Comparison of ENCODE assay signal across 13 mouse cellular contexts in genomic region chr9:4714086-4714485, GRCm38 (mm10).
"Had no signal": no experiment of that assay in that cellular context is flagged by ENCODE, and none has a peak within 500 bp of the region (broad histone marks: within the 10 kb centered on the region; RNA-seq: fewer than 3 reads in every experiment).

No protein-coding gene starts in this region.

- ATAC-seq: liver, postnatal 0 days had no signal

- H3K27ac ChIP-seq: limb, embryonic 15.5 days; liver, embryonic 13.5 days; lung, embryonic 15.5 days; macrophage; neural tube, embryonic 15.5 days had no signal

- H3K9ac ChIP-seq: limb, embryonic 15.5 days; liver, embryonic 13.5 days; liver, postnatal 0 days; lung, embryonic 15.5 days; neural tube, embryonic 15.5 days had no signal

- H3K9me3 ChIP-seq: limb, embryonic 15.5 days; liver, embryonic 13.5 days; lung, embryonic 15.5 days; megakaryocyte, embryonic 14.5 days; neural tube, embryonic 15.5 days had no signal

- H3K4me1 ChIP-seq: limb, embryonic 15.5 days; liver, embryonic 13.5 days; lung, embryonic 15.5 days; megakaryocyte, embryonic 14.5 days; neural tube, embryonic 15.5 days had no signal

- DNase-seq: kidney, postnatal 25 days; liver, embryonic 13.5 days; liver, postnatal 0 days; lung, postnatal 14 days; right cerebral cortex, adult 18-20 months; right cerebral cortex, postnatal 25 days; thymus, postnatal 36 days had no signal

- H3K4me2 ChIP-seq: limb, embryonic 15.5 days; liver, embryonic 13.5 days; lung, embryonic 15.5 days; neural tube, embryonic 15.5 days had no signal

- H3K36me3 ChIP-seq: limb, embryonic 15.5 days; liver, embryonic 13.5 days; lung, embryonic 15.5 days had no signal

- H3K4me3 ChIP-seq: limb, embryonic 15.5 days; liver, embryonic 13.5 days; lung, embryonic 15.5 days; megakaryocyte, embryonic 14.5 days; myocyte; neural tube, embryonic 15.5 days had no signal

- H3K27me3 ChIP-seq: limb, embryonic 15.5 days; liver, embryonic 13.5 days; lung, embryonic 15.5 days; megakaryocyte, embryonic 14.5 days; neural tube, embryonic 15.5 days had no signal
